Mouse (Mus musculus): ENCODE data around the gene Ghrl. TPM values are rescaled to one million over a fixed set of nuclear protein-coding genes. Genes with fewer than 3 reads are reported as not detected.
"Not testable (repeated sequence)": the region's sequence is repeated elsewhere in the genome, so short reads cannot be mapped to it uniquely, and the experiment has no call there.

Gene Ghrl
- polyA plus RNA-seq, 1 experiment from 2014 or later = not detected

- Histone ChIP-seq H3K9ac (replicated peaks; ENCODE audit: low read length) (no peak overlapping the region), H3K27me3 (ENCODE audit: control insufficient read depth, insufficient read depth, low read length) (no peaks in the 10 kb centered on the region), H3K27ac (replicated peaks; ENCODE audit: low read depth, low read length) (no peak overlapping the region), H3K9me3 (replicated peaks; ENCODE audit: control insufficient read depth, low read length) (no peaks in the 10 kb centered on the region), H3K4me1 (ENCODE audit: control insufficient read depth, insufficient read depth, low read length) (no peaks in the 10 kb centered on the region), H3K4me3 (ENCODE audit: low read depth, low read length) (no peak overlapping the region), H3K4me2 (ENCODE audit: low read depth, low read length) (no peak overlapping the region), H3K36me3 (replicated peaks; ENCODE audit: control insufficient read depth, insufficient read depth, low read depth, low read length) (peaks cover 3% of the 10 kb centered on the region)
- no peak for DNase-seq (ENCODE audit: low spot score)
- ATAC-seq (replicated peaks; ENCODE audit: insufficient number of reproducible peaks, low FRiP score, low TSS enrichment, low read depth) = no peak
- WGBS = 78% methylated on average over 1 of the region's 1 CpGs
Observed at GRCm38 (mm10) chr6:113714797-113715196, 4.9 kb downstream of the Ghrl start.

- Histone ChIP-seq H3K9me3 (replicated peaks; ENCODE audit: control insufficient read depth, low read length) (no peaks in the 10 kb centered on the region), H3K36me3 (replicated peaks; ENCODE audit: control insufficient read depth, insufficient read depth, low read depth, low read length) (peaks cover 4% of the 10 kb centered on the region), H3K27ac (replicated peaks; ENCODE audit: low read depth, low read length) (no peak overlapping the region), H3K4me3 (ENCODE audit: low read depth, low read length) (no peak overlapping the region), H3K4me1 (ENCODE audit: control insufficient read depth, insufficient read depth, low read length) (no peaks in the 10 kb centered on the region), H3K4me2 (ENCODE audit: low read depth, low read length) (no peak overlapping the region), H3K27me3 (ENCODE audit: control insufficient read depth, insufficient read depth, low read length) (no peaks in the 10 kb centered on the region), H3K9ac (replicated peaks; ENCODE audit: low read length) (no peak overlapping the region)
- DNase-seq (ENCODE audit: low spot score) (no peak), ATAC-seq (replicated peaks; ENCODE audit: insufficient number of reproducible peaks, low FRiP score, low TSS enrichment, low read depth) (no peak)
- WGBS = 93% methylated on average over 2 of the region's 2 CpGs
Observed at GRCm38 (mm10) chr6:113714276-113714675, 5.4 kb downstream of the Ghrl start.

- not testable (repeated sequence) for H3K4me3 ChIP-seq (ENCODE audit: low read depth, low read length); H3K36me3 ChIP-seq (replicated peaks; ENCODE audit: control insufficient read depth, insufficient read depth, low read depth, low read length); ATAC-seq (replicated peaks; ENCODE audit: insufficient number of reproducible peaks, low FRiP score, low TSS enrichment, low read depth); H3K4me1 ChIP-seq (ENCODE audit: control insufficient read depth, insufficient read depth, low read length); H3K4me2 ChIP-seq (ENCODE audit: low read depth, low read length); H3K9me3 ChIP-seq (replicated peaks; ENCODE audit: control insufficient read depth, low read length); H3K9ac ChIP-seq (replicated peaks; ENCODE audit: low read length); H3K27me3 ChIP-seq (ENCODE audit: control insufficient read depth, insufficient read depth, low read length); H3K27ac ChIP-seq (replicated peaks; ENCODE audit: low read depth, low read length); DNase-seq (ENCODE audit: low spot score)
- WGBS = 98% methylated on average over 5 of the region's 5 CpGs
Observed at GRCm38 (mm10) chr6:113713389-113713788, 6.3 kb downstream of the Ghrl start.

GRCm38 (mm10) chr6:113712718-113713117 lies 7.0 kb downstream of the Ghrl start:
- no peaks in the 10 kb centered on the region for H3K4me1 ChIP-seq (ENCODE audit: control insufficient read depth, insufficient read depth, low read length)
- H3K9me3 ChIP-seq (replicated peaks; ENCODE audit: control insufficient read depth, low read length) = no peaks in the 10 kb centered on the region
- no peaks in the 10 kb centered on the region for H3K27me3 ChIP-seq (ENCODE audit: control insufficient read depth, insufficient read depth, low read length)
- no peak overlapping the region for H3K4me2 ChIP-seq (ENCODE audit: low read depth, low read length)
- DNase-seq (ENCODE audit: low spot score) (no peak), ATAC-seq (replicated peaks; ENCODE audit: insufficient number of reproducible peaks, low FRiP score, low TSS enrichment, low read depth) (no peak)
- no peak overlapping the region for H3K27ac ChIP-seq (replicated peaks; ENCODE audit: low read depth, low read length)
- no peak overlapping the region for H3K4me3 ChIP-seq (ENCODE audit: low read depth, low read length)
- H3K9ac ChIP-seq (replicated peaks; ENCODE audit: low read length) = no peak overlapping the region
- H3K36me3 ChIP-seq (replicated peaks; ENCODE audit: control insufficient read depth, insufficient read depth, low read depth, low read length) = peaks cover 8% of the 10 kb centered on the region
- WGBS = 92% methylated on average over 3 of the region's 3 CpGs

- under 1% methylated on average over 90 of the region's 113 CpGs for WGBS
- Histone ChIP-seq H3K4me2 (ENCODE audit: low read depth, low read length) (peak overlapping the region; percentile 99), H3K9me3 (replicated peaks; ENCODE audit: control insufficient read depth, low read length) (no peaks in the 10 kb centered on the region), H3K27ac (replicated peaks; ENCODE audit: low read depth, low read length) (peak overlapping the region; percentile 82), H3K27me3 (ENCODE audit: control insufficient read depth, insufficient read depth, low read length) (no peaks in the 10 kb centered on the region), H3K4me1 (ENCODE audit: control insufficient read depth, insufficient read depth, low read length) (no peaks in the 10 kb centered on the region), H3K9ac (replicated peaks; ENCODE audit: low read length) (peak overlapping the region; percentile 83), H3K36me3 (replicated peaks; ENCODE audit: control insufficient read depth, insufficient read depth, low read depth, low read length) (no peaks in the 10 kb centered on the region; the same call in 1 of the 2 replicates), H3K4me3 (ENCODE audit: low read depth, low read length) (peak overlapping the region; percentile 91)
- DNase-seq (ENCODE audit: low spot score) (peak; percentile 18), ATAC-seq (replicated peaks; ENCODE audit: insufficient number of reproducible peaks, low FRiP score, low TSS enrichment, low read depth) (no peak)
Observed at GRCm38 (mm10) chr6:113697222-113698205, 22.2 kb downstream of the Ghrl start.

GRCm38 (mm10) chr6:113696582-113697221 lies 23.0 kb downstream of the Ghrl start, which contains the start of gene Tatdn2:
Gene Tatdn2 (plus strand): TSS chr6:113697050.
- WGBS = under 1% methylated on average over 55 of the region's 58 CpGs
- ATAC-seq (replicated peaks; ENCODE audit: insufficient number of reproducible peaks, low FRiP score, low TSS enrichment, low read depth) = peak; percentile 99

GRCm38 (mm10) chr6:113695766-113696355 lies 23.8 kb downstream of the Ghrl start:
- 0 out of 2 replicates have a peak overlapping the region, but pooled peaks have one; percentile 47 for H3K27ac ChIP-seq (replicated peaks; ENCODE audit: low read depth, low read length)

More at GRCm38 (mm10) chr6:113696582-113697221, 23.0 kb downstream of the Ghrl start, which contains the start of gene Tatdn2:
- Histone ChIP-seq H3K4me2 (ENCODE audit: low read depth, low read length) (peak within 1 kb of the TSS; percentile 99), H3K9me3 (replicated peaks; ENCODE audit: control insufficient read depth, low read length) (no peaks in the 10 kb centered on the region), H3K4me1 (ENCODE audit: control insufficient read depth, insufficient read depth, low read length) (no peaks in the 10 kb centered on the region), H3K27me3 (ENCODE audit: control insufficient read depth, insufficient read depth, low read length) (no peaks in the 10 kb centered on the region), H3K36me3 (replicated peaks; ENCODE audit: control insufficient read depth, insufficient read depth, low read depth, low read length) (no peaks in the 10 kb centered on the region; the same call in 1 of the 2 replicates), H3K4me3 (ENCODE audit: low read depth, low read length) (peak within 1 kb of the TSS; percentile 91), H3K9ac (replicated peaks; ENCODE audit: low read length) (peak within 1 kb of the TSS; percentile 83), H3K27ac (replicated peaks; ENCODE audit: low read depth, low read length) (peak within 1 kb of the TSS; percentile 82)
- peak; percentile 98 for DNase-seq (ENCODE audit: low spot score)

More at GRCm38 (mm10) chr6:113695766-113696355, 23.8 kb downstream of the Ghrl start:
- no peak overlapping the region; the same call in 1 of the 2 replicates for H3K4me3 ChIP-seq (ENCODE audit: low read depth, low read length)
- H3K9ac ChIP-seq (replicated peaks; ENCODE audit: low read length) = peak overlapping the region; percentile 43; the same call in 1 of the 2 replicates
- no peaks in the 10 kb centered on the region for H3K4me1 ChIP-seq (ENCODE audit: control insufficient read depth, insufficient read depth, low read length)
- ATAC-seq (replicated peaks; ENCODE audit: insufficient number of reproducible peaks, low FRiP score, low TSS enrichment, low read depth) = no peak
- H3K4me2 ChIP-seq (ENCODE audit: low read depth, low read length) = no peak overlapping the region
- H3K27me3 ChIP-seq (ENCODE audit: control insufficient read depth, insufficient read depth, low read length) = no peaks in the 10 kb centered on the region
- 72% methylated on average over 4 of the region's 4 CpGs for WGBS
- DNase-seq (ENCODE audit: low spot score) = no peak
- no peaks in the 10 kb centered on the region for H3K9me3 ChIP-seq (replicated peaks; ENCODE audit: control insufficient read depth, low read length)
- H3K36me3 ChIP-seq (replicated peaks; ENCODE audit: control insufficient read depth, insufficient read depth, low read depth, low read length) = no peaks in the 10 kb centered on the region
